Comparison of ENCODE assay signal across 24 mouse cellular contexts in genomic region chr11:49259296-49259695, GRCm38 (mm10). TPM values are rescaled to one million over a fixed set of nuclear protein-coding genes. Genes with fewer than 3 reads are reported as not detected.
"Had no signal": no experiment of that assay in that cellular context is flagged by ENCODE, and none has a peak within 500 bp of the region (broad histone marks: within the 10 kb centered on the region; RNA-seq: fewer than 3 reads in every experiment).

No protein-coding gene starts in this region.

- H3K4me3 ChIP-seq: limb, embryonic 10.5 days; limb, embryonic 13.5 days; liver, embryonic 13.5 days; stomach, embryonic 15.5 days had no signal

- ATAC-seq: hindbrain, embryonic 16.5 days had no signal

- DNase-seq: kidney, adult 11 months; layer of hippocampus, adult 9-11 months; liver, embryonic 13.5 days; lung, adult 2 months; lung, postnatal 14 days; lung, postnatal 4 days; midbrain, embryonic 14.5 days; thymus, postnatal 25 days had no signal

- H3K4me1 ChIP-seq: limb, embryonic 10.5 days; limb, embryonic 13.5 days had no signal

- H3K27ac ChIP-seq: limb, embryonic 10.5 days; limb, embryonic 13.5 days; liver, embryonic 13.5 days; stomach, embryonic 15.5 days had no signal

- H3K27me3 ChIP-seq: limb, embryonic 13.5 days; liver, embryonic 13.5 days; stomach, embryonic 15.5 days had no signal

- H3K4me2 ChIP-seq: limb, embryonic 13.5 days; liver, embryonic 13.5 days; midbrain, embryonic 11.5 days; stomach, embryonic 15.5 days had no signal

- H3K9ac ChIP-seq: limb, embryonic 13.5 days; liver, embryonic 13.5 days; stomach, embryonic 15.5 days had no signal

- H3K9me3 ChIP-seq: limb, embryonic 10.5 days; limb, embryonic 13.5 days; liver, embryonic 13.5 days; stomach, embryonic 15.5 days had no signal

RNA-seq across cellular contexts. Expression of gene Olfr1393, which starts 18.8 kb away (rescaled TPM):
- total RNA-seq: layer of hippocampus, postnatal 25 days; megakaryocyte-erythroid progenitor cell, adult 5-6 weeks had no signal
- polyA plus RNA-seq: kidney, embryonic 16.5 days; limb, embryonic 10.5 days; limb, embryonic 13.5 days; liver, embryonic 13.5 days; lung, adult 2 months; midbrain, embryonic 11.5 days; neural tube, embryonic 14.5 days; stomach, embryonic 15.5 days; thymus, postnatal 0 days had no signal

RNA-seq across cellular contexts. Expression of gene Olfr1392, which starts 25.8 kb away (rescaled TPM):
- total RNA-seq: layer of hippocampus, postnatal 25 days; left cerebral cortex, adult 18-20 months; megakaryocyte progenitor cell, adult 5-6 weeks; megakaryocyte-erythroid progenitor cell, adult 5-6 weeks had no signal
- polyA plus RNA-seq: kidney, embryonic 16.5 days; limb, embryonic 10.5 days; limb, embryonic 13.5 days; liver, embryonic 13.5 days; lung, embryonic 16.5 days; midbrain, embryonic 11.5 days; midbrain, embryonic 14.5 days; neural tube, embryonic 11.5 days; neural tube, embryonic 14.5 days; stomach, embryonic 15.5 days; thymus, postnatal 0 days had no signal

RNA-seq across cellular contexts. Expression of gene Olfr10, which starts 45.2 kb away (rescaled TPM):
- total RNA-seq: layer of hippocampus, postnatal 25 days; left cerebral cortex, adult 18-20 months; left cerebral cortex, postnatal 25 days; megakaryocyte progenitor cell, adult 5-6 weeks; megakaryocyte-erythroid progenitor cell, adult 5-6 weeks; midbrain, postnatal 0 days had no signal
- polyA plus RNA-seq: hindbrain, embryonic 16.5 days; kidney, embryonic 16.5 days; limb, embryonic 10.5 days; limb, embryonic 13.5 days; liver, embryonic 13.5 days; lung, adult 2 months; lung, embryonic 16.5 days; midbrain, embryonic 11.5 days; midbrain, embryonic 14.5 days; midbrain, postnatal 0 days; neural tube, embryonic 11.5 days; neural tube, embryonic 14.5 days; stomach, embryonic 15.5 days; thymus, postnatal 0 days had no signal
